Mouse (Mus musculus) heart, embryonic 15.5 days (tissue): ENCODE results near the gene Nudt2. TPM values are rescaled to one million over a fixed set of nuclear protein-coding genes. Genes with fewer than 3 reads are reported as not detected.
"Not testable (repeated sequence)": the region's sequence is repeated elsewhere in the genome, so short reads cannot be mapped to it uniquely, and the experiment has no call there.

ENCODE experiments used
- ATAC-seq: fragments of 200-750 bp; cut with Nextera tagmentation; replicated peaks from 2 replicates; pipeline ENCODE4 v1.8.0; 2017; ENCODE audit warnings: low read depth, moderate TSS enrichment; ENCODE audit not compliant: insufficient number of reproducible peaks, insufficient read depth, low FRiP score
- H3K27ac ChIP-seq: fragments of 300-500 bp; sonication (generic); 2 replicates; pipeline ENCODE4 v1.5.1; 2015; ENCODE audit warnings: mild to moderate bottlenecking, inconsistent platforms
- H3K27me3 ChIP-seq: fragments of 300-500 bp; sonication (generic); 2 replicates; pipeline ENCODE4 v1.6.1; 2015; ENCODE audit warnings: inconsistent platforms
- H3K36me3 ChIP-seq: fragments of 300-500 bp; sonication (generic); 2 replicates; pipeline ENCODE4 v1.6.1; 2015; ENCODE audit warnings: mild to moderate bottlenecking, inconsistent platforms
- H3K4me1 ChIP-seq: fragments of 300-500 bp; sonication (generic); replicated peaks from 2 replicates; pipeline ENCODE4 v1.6.1; 2015; ENCODE audit warnings: inconsistent platforms
- H3K4me2 ChIP-seq: fragments of 300-500 bp; sonication (generic); 2 replicates; pipeline ENCODE4 v1.6.1; 2015; ENCODE audit warnings: inconsistent platforms, mild to moderate bottlenecking, moderate library complexity
- H3K4me3 ChIP-seq: fragments of 300-500 bp; sonication (generic); 2 replicates; pipeline ENCODE4 v1.5.1; 2015; ENCODE audit warnings: mild to moderate bottlenecking, inconsistent platforms
- H3K9ac ChIP-seq: fragments of 300-500 bp; sonication (generic); 2 replicates; pipeline ENCODE4 v1.6.1; 2015; ENCODE audit warnings: mild to moderate bottlenecking, inconsistent platforms
- H3K9me3 ChIP-seq: fragments of 300-500 bp; sonication (generic); replicated peaks from 2 replicates; pipeline ENCODE4 v1.6.1; 2016; ENCODE audit warnings: inconsistent platforms
- WGBS: fragments of 180-500 bp; shearing (Covaris S2); methylation state at CpG from one replicate; pipeline ENCODE4 v1.1.7; 2015; ENCODE audit warnings: mixed read lengths; 5-methylcytosine and 5-hydroxymethylcytosine counted together
- polyA plus RNA-seq: library from polyadenylated mRNA; unstranded; fragments of >200 nt; fragmentation: Nextera tagmentation; extraction: Ambion mirVana; gene quantifications from 2 replicates; pipeline ENCODE4 v1.2.1, GENCODE M21; 2015

The Nudt2 gene
- 37.1 and 38.5 TPM in 2 replicates for polyA plus RNA-seq

DNA sequence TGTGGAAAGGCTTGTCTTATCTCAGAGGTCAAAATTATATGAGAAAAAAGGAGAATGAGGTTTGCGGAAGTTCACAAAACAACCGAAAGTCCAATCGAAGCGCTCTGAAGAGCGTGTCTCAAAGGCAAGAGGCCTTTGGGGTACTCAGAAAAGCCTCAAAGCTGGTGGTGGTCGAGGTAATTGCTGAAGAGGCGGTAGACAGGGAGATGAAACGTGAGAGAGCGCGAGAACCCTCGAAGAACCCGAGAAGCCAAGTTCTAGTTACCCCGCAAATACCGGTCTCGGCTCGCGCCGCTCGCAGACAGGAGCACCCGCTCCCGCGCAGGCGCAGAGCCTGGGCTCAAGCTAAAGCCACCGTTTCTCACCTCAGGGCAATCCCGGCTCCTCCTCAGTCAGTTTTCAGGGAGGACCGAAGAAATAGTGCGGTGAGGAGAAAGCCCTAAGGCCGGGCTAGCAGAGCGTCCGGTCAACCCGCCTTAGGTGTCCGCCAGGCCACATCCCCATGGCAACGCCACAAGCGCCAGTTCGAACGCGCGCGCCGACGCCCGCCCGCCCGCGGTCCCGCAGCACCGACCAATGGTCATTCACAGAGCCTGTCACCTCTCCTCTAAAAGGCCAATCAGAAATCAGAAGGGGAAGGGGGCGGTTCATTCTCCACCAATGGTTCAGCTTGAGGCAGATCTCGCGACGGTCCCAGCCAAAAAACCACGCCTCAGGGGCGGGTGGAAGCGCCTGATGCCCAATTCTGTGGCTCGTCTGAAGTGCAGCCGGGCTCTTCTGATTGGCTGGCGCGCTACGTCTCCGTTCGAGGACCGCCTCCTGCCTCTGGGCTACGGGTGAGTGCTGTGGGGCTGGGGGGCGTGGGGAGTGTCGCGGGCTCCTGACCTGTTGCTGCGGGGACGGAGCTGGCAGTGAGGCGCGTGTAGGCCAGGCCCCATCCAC is at the start of gene Nudt2, which contains the start of gene Kif24:
Gene Nudt2 (plus strand): TSS at position 807 of the 942 bp plus-strand sequence.
Gene Kif24 (minus strand): TSS at position 543 of the 942 bp plus-strand sequence.
- H3K4me3 ChIP-seq = peak within 1 kb of the TSS; percentile 62
- under 1% methylated on average over 70 of the region's 70 CpGs for WGBS

DNA sequence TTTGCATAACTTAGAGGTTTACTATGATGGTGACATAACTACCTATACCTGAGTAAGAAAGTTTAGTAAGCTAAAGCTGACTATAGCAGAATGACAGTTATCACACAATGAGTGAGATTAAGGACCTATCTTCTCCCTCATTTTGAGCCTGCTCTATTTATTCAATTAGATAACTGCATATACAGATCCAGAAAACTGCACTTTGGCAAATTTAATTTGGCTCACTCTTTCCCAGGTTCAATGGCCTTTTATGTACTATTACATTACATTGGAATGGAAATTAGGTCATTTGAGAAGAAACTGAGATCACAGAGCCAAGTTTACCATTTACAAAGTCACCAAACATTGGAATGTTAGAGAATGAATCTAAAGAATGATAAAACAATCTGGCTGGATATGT is 48.0 kb upstream of the Nudt2 start:
- H3K4me1 ChIP-seq = no peaks in the 10 kb centered on the region
- no peak overlapping the region for H3K9ac ChIP-seq
- ATAC-seq = no peak
- H3K9me3 ChIP-seq = no peaks in the 10 kb centered on the region
- no peak overlapping the region for H3K4me3 ChIP-seq
- H3K27ac ChIP-seq = no peak overlapping the region
- H3K27me3 ChIP-seq = no peaks in the 10 kb centered on the region
- no peak overlapping the region for H3K4me2 ChIP-seq
- no peaks in the 10 kb centered on the region for H3K36me3 ChIP-seq

More for the DNA sequence above, at the start of gene Nudt2, which contains the start of gene Kif24:
- H3K36me3 ChIP-seq = no peaks in the 10 kb centered on the region
- H3K9me3 ChIP-seq = no peaks in the 10 kb centered on the region
- no peaks in the 10 kb centered on the region for H3K27me3 ChIP-seq
- peaks cover 12% of the 10 kb centered on the region for H3K4me1 ChIP-seq
- H3K4me2 ChIP-seq = peak within 1 kb of the TSS; percentile 73
- peak within 1 kb of the TSS; percentile 66 for H3K9ac ChIP-seq
- peak; percentile 98 for ATAC-seq
- H3K27ac ChIP-seq = peak within 1 kb of the TSS; percentile 37

GRCm38 (mm10) chr4:41438931-41439330 is 26.0 kb upstream of the Nudt2 start:
- no peak for ATAC-seq
- H3K4me2 ChIP-seq = no peak overlapping the region

DNA sequence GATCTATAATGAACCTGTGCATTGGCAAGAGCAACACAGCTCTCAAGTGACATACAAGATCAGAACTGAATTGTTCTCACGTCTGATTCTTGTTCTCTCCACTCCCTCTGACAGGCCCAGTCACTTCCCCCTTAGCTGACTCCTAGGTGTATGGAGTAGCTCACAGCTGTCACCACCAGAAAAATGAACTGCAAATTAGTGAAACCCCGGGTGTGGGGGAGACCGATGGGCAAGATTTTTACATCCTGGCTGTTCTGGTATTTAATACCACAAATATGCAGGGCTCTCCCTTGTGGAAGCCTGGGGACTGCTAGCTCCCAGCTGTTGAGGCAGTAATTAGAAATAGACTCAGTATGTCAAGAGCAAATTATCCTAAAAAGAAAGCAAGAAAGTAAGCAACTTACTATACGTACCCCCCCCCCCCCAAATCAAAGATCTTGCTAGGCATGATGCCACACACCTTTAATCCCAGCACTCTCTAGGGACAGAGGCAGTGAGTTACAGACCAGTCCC is 22.1 kb upstream of the Nudt2 start:
- Histone ChIP-seq H3K4me3 (no peak overlapping the region), H3K27ac (no peak overlapping the region), H3K27me3 (no peaks in the 10 kb centered on the region), H3K4me1 (no peaks in the 10 kb centered on the region; the same call in 1 of the 2 replicates), H3K9ac (no peak overlapping the region), H3K36me3 (no peaks in the 10 kb centered on the region), H3K4me2 (no peak overlapping the region), H3K9me3 (no peaks in the 10 kb centered on the region)
- 37% methylated on average over 4 of the region's 4 CpGs for WGBS
- ATAC-seq = no peak

More at GRCm38 (mm10) chr4:41438931-41439330, 26.0 kb upstream of the Nudt2 start:
- Histone ChIP-seq H3K4me1 (no peaks in the 10 kb centered on the region; the same call in 1 of the 2 replicates), H3K9me3 (no peaks in the 10 kb centered on the region), H3K27me3 (no peaks in the 10 kb centered on the region), H3K4me3 (no peak overlapping the region), H3K9ac (no peak overlapping the region), H3K27ac (no peak overlapping the region), H3K36me3 (no peaks in the 10 kb centered on the region)
- 78% methylated on average over 5 of the region's 5 CpGs for WGBS

DNA sequence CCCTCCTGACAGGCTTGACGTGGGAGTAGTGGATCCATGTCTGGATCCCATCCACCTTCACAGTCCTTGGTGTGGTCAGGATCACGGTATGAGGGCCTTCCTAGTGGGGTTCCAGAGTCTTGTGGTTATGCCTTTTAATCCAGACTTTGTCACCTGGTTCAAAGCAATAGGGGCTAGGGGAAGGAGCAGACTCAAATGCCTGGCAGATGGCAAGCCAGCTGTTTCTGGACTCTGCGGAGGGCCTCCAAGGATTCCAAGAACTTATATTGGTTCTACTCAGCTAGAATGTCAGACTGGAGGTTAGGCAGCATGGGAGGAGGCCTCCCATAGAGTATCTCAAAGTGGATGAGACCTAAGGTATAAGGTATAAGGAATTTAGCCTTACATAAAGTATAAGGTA is 17.4 kb upstream of the Nudt2 start:
- H3K9me3 ChIP-seq = no peaks in the 10 kb centered on the region
- no peak overlapping the region for H3K27ac ChIP-seq
- H3K4me1 ChIP-seq = no peaks in the 10 kb centered on the region; the same call in 1 of the 2 replicates
- no peak overlapping the region for H3K9ac ChIP-seq
- no peak overlapping the region for H3K4me2 ChIP-seq
- H3K36me3 ChIP-seq = no peaks in the 10 kb centered on the region
- WGBS = 93% methylated on average over 3 of the region's 3 CpGs
- no peaks in the 10 kb centered on the region for H3K27me3 ChIP-seq
- no peak for ATAC-seq
- no peak overlapping the region for H3K4me3 ChIP-seq

- Histone ChIP-seq H3K9me3 (no peaks in the 10 kb centered on the region), H3K4me3 (no peak overlapping the region), H3K27ac (no peak overlapping the region), H3K36me3 (no peaks in the 10 kb centered on the region), H3K9ac (no peak overlapping the region), H3K4me2 (no peak overlapping the region), H3K4me1 (peaks cover 12% of the 10 kb centered on the region), H3K27me3 (no peaks in the 10 kb centered on the region)
- no peak for ATAC-seq
- WGBS = 86% methylated on average over 1 of the region's 1 CpGs
These were observed 4.3 kb upstream of the Nudt2 start for GRCm38 (mm10) chr4:41460690-41461089.

DNA sequence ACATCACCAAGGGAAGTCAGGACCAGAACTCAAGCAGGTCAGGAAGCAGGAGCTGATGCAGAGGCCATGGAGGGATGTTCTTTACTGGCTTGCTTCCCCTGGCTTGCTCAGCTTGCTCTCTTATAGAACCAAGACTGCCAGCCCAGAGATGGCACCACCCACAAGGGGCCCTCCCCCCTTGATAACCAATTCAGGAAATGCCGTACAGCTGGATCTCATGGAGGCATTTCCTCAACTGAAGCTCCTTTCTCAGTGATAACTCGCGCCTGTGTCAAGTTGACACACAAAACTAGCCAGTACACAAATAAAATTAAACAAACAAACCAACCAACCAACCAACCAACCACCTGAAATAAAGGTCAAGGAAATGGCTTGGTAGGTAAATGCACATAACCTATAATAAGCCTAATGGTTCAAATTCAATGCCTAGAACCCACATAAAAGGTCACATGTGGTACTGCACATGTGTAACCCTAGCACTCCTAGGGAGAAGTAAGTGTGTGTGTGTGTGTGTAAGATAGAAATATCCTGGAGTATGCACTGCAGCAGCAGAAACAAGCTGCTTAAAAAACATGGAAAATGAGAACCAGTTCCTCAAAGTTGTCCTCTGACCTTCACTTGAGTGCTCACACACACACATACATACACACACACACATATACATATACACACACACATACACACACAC is 1.8 kb upstream of the Nudt2 start:
- H3K36me3 ChIP-seq, ATAC-seq, H3K27ac ChIP-seq, H3K27me3 ChIP-seq, H3K9ac ChIP-seq, H3K9me3 ChIP-seq: not testable (repeated sequence)
- H3K4me3 ChIP-seq = peak overlapping the region; percentile 62
- H3K4me1 ChIP-seq = peaks cover 12% of the 10 kb centered on the region
- 44% methylated on average over 3 of the region's 3 CpGs for WGBS
- H3K4me2 ChIP-seq = peak overlapping the region; percentile 73

- Histone ChIP-seq H3K4me1 (peaks cover 12% of the 10 kb centered on the region), H3K36me3 (no peaks in the 10 kb centered on the region), H3K27me3 (no peaks in the 10 kb centered on the region), H3K9me3 (no peaks in the 10 kb centered on the region), H3K4me2 (peak overlapping the region; percentile 60), H3K9ac (peak overlapping the region; percentile 66), H3K27ac (peak overlapping the region; percentile 18; the same call in 1 of the 2 replicates), H3K4me3 (peak overlapping the region; percentile 62)
- ATAC-seq = no peak
- 4% methylated on average over 17 of the region's 17 CpGs for WGBS
These were observed 325 bp downstream of the Nudt2 start for GRCm38 (mm10) chr4:41465287-41465665.

GRCm38 (mm10) chr4:41468396-41469080 is 3.6 kb downstream of the Nudt2 start:
- Histone ChIP-seq H3K4me2 (no peak overlapping the region), H3K9me3 (no peaks in the 10 kb centered on the region), H3K9ac (no peak overlapping the region), H3K4me3 (no peak overlapping the region), H3K27me3 (no peaks in the 10 kb centered on the region), H3K27ac (no peak overlapping the region), H3K4me1 (peaks cover 7% of the 10 kb centered on the region), H3K36me3 (no peaks in the 10 kb centered on the region)
- no peak for ATAC-seq
- WGBS = 58% methylated on average over 17 of the region's 17 CpGs

- H3K4me2 ChIP-seq = no peak overlapping the region
- no peak overlapping the region for H3K4me3 ChIP-seq
- no peaks in the 10 kb centered on the region for H3K9me3 ChIP-seq
- 79% methylated on average over 10 of the region's 10 CpGs for WGBS
- ATAC-seq = no peak
- H3K27me3 ChIP-seq = no peaks in the 10 kb centered on the region
- H3K27ac ChIP-seq = no peak overlapping the region
- peaks cover 3% of the 10 kb centered on the region; the same call in 1 of the 2 replicates for H3K4me1 ChIP-seq
- no peak overlapping the region for H3K9ac ChIP-seq
- H3K36me3 ChIP-seq = no peaks in the 10 kb centered on the region
These were observed 4.2 kb downstream of the Nudt2 start for GRCm38 (mm10) chr4:41469199-41469598.
